Comparison of ENCODE assay signal across 11 mouse cellular contexts in the genomic region with DNA sequence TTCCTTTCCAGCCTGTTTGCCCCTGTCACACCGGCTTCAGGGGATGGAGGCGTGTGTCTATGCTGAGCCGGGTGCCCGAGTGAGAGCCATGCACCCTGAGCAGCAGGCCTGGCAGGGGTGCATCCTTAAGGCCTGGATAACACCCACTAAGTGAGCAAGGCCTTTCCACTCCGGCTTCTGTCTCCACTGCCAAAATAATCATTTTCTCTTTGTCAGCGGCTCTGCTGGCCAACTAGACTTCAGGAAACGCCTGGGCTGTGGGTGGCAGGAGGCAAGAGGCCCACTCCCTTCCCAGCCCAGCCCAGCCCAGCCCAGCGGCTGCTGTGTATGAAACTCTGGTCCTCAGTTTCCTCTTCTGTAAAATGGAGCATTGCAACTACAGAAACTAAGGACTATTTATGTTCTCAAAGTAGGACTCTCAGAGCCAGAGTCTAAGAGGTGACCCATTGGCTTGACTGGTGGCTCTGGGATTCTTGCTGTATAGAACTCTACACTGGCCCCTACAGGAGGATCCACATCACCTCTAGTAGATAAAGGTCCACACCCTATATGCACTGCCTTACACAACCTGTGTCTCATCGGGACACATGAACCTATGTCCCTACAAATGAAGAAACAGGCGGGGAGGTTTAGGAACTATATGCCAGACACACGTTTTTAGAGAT.
DNase-seq lines count a peak whose midpoint lies in the region; ATAC-seq lines count a peak whose summit lies in the region.
"Had no signal": no experiment of that assay in that cellular context is flagged by ENCODE, and none has a peak within 500 bp of the region (broad histone marks: within the 10 kb centered on the region; RNA-seq: fewer than 3 reads in every experiment).

No protein-coding gene starts in this region.

- intact Hi-C loops in heart, postnatal 14 days (cut with DNase I) = no loop called here

- no peaks in the 10 kb centered on the region for H3K9me3 ChIP-seq in heart, embryonic 11.5 days (replicated peaks; ENCODE audit: control insufficient read depth, low read length)
- H3K9me3 ChIP-seq in midbrain, embryonic 12.5 days = no peaks in the 10 kb centered on the region
- no peaks in the 10 kb centered on the region for H3K9me3 ChIP-seq in midbrain, embryonic 16.5 days (replicated peaks; ENCODE audit: control insufficient read depth, low read length, poor library complexity, severe bottlenecking)
- H3K9me3 ChIP-seq in hindbrain, embryonic 16.5 days (ENCODE audit: control insufficient read depth, low read length) = no peaks in the 10 kb centered on the region
- no peaks in the 10 kb centered on the region for H3K9me3 ChIP-seq in neural tube, embryonic 15.5 days (replicated peaks)
- H3K9me3 ChIP-seq: embryonic facial prominence, embryonic 15.5 days had no signal

- H3K36me3 ChIP-seq in heart, embryonic 11.5 days (ENCODE audit: control insufficient read depth, insufficient read depth, low read length) = peaks cover 7% of the 10 kb centered on the region
- peaks cover 59% of the 10 kb centered on the region for H3K36me3 ChIP-seq in midbrain, embryonic 12.5 days
- H3K36me3 ChIP-seq in midbrain, embryonic 16.5 days (ENCODE audit: control insufficient read depth, insufficient read depth, low read length) = no peaks in the 10 kb centered on the region
- H3K36me3 ChIP-seq in hindbrain, embryonic 16.5 days (ENCODE audit: control insufficient read depth, insufficient read depth, low read length) = peaks cover 6% of the 10 kb centered on the region; the same call in 1 of the 2 replicates
- H3K36me3 ChIP-seq in neural tube, embryonic 15.5 days = peaks cover 15% of the 10 kb centered on the region; the same call in 1 of the 2 replicates

- no peak overlapping the region for H3K4me3 ChIP-seq in heart, embryonic 11.5 days (ENCODE audit: low read depth, low read length)
- H3K4me3 ChIP-seq in midbrain, embryonic 12.5 days = no peak overlapping the region
- H3K4me3 ChIP-seq in midbrain, embryonic 16.5 days (ENCODE audit: low read depth, low read length) = no peak overlapping the region
- H3K4me3 ChIP-seq in hindbrain, embryonic 16.5 days (ENCODE audit: low read length) = no peak overlapping the region
- H3K4me3 ChIP-seq in neural tube, embryonic 15.5 days (replicated peaks) = no peak overlapping the region
- H3K4me3 ChIP-seq: embryonic facial prominence, embryonic 15.5 days had no signal

- WGBS in heart, embryonic 11.5 days (ENCODE audit: insufficient replicate concordance) = 50% methylated on average over 11 of the region's 11 CpGs
- WGBS in midbrain, embryonic 12.5 days = 83% methylated on average over 11 of the region's 11 CpGs
- 82% methylated on average over 11 of the region's 11 CpGs for WGBS in midbrain, embryonic 16.5 days
- 78% methylated on average over 11 of the region's 11 CpGs for WGBS in hindbrain, embryonic 16.5 days
- WGBS in neural tube, embryonic 15.5 days = 83% methylated on average over 11 of the region's 11 CpGs

- H3K9ac ChIP-seq in heart, embryonic 11.5 days (ENCODE audit: low read depth, low read length) = no peak overlapping the region
- no peak overlapping the region for H3K9ac ChIP-seq in midbrain, embryonic 12.5 days (replicated peaks)
- H3K9ac ChIP-seq in midbrain, embryonic 16.5 days (ENCODE audit: low read depth, low read length) = no peak overlapping the region
- no peak overlapping the region for H3K9ac ChIP-seq in hindbrain, embryonic 16.5 days (ENCODE audit: low read depth, low read length)
- no peak overlapping the region for H3K9ac ChIP-seq in neural tube, embryonic 15.5 days (replicated peaks)
- H3K9ac ChIP-seq: embryonic facial prominence, embryonic 15.5 days had no signal

- H3K27ac ChIP-seq in heart, embryonic 11.5 days (ENCODE audit: low read depth, low read length) = 0 out of 2 replicates have a peak overlapping the region, but pooled peaks have one; percentile 65
- peak overlapping the region; percentile 35 for H3K27ac ChIP-seq in midbrain, embryonic 12.5 days (replicated peaks)
- H3K27ac ChIP-seq in midbrain, embryonic 16.5 days (ENCODE audit: low read length) = no peak overlapping the region
- peak overlapping the region; percentile 6; the same call in 1 of the 2 replicates for H3K27ac ChIP-seq in hindbrain, embryonic 16.5 days (ENCODE audit: low read depth, low read length)
- H3K27ac ChIP-seq in neural tube, embryonic 15.5 days (replicated peaks) = peak overlapping the region; percentile 38; the same call in 1 of the 2 replicates

- H3K4me2 ChIP-seq in heart, embryonic 11.5 days = no peak overlapping the region
- no peak overlapping the region for H3K4me2 ChIP-seq in midbrain, embryonic 12.5 days (replicated peaks)
- H3K4me2 ChIP-seq in midbrain, embryonic 16.5 days (ENCODE audit: low read length) = no peak overlapping the region
- H3K4me2 ChIP-seq in hindbrain, embryonic 16.5 days (ENCODE audit: low read length) = no peak overlapping the region
- no peak overlapping the region for H3K4me2 ChIP-seq in neural tube, embryonic 15.5 days
- H3K4me2 ChIP-seq: embryonic facial prominence, embryonic 15.5 days had no signal

- 0 out of 2 replicates have a peak, but pooled peaks have one; percentile 33 for ATAC-seq in heart, embryonic 11.5 days (replicated peaks; ENCODE audit: insufficient number of reproducible peaks, low FRiP score, low TSS enrichment)
- ATAC-seq in midbrain, embryonic 12.5 days (ENCODE audit: low FRiP score, low read depth) = no peak
- ATAC-seq in midbrain, embryonic 16.5 days = no peak
- no peak for ATAC-seq in hindbrain, embryonic 16.5 days
- no peak for ATAC-seq in neural tube, embryonic 15.5 days (ENCODE audit: low FRiP score)

- no peaks in the 10 kb centered on the region for H3K27me3 ChIP-seq in heart, embryonic 11.5 days (ENCODE audit: control insufficient read depth, insufficient read depth, low read length)
- H3K27me3 ChIP-seq in midbrain, embryonic 12.5 days = no peaks in the 10 kb centered on the region
- H3K27me3 ChIP-seq in midbrain, embryonic 16.5 days (ENCODE audit: control insufficient read depth, insufficient read depth, low read depth, low read length) = no peaks in the 10 kb centered on the region
- no peaks in the 10 kb centered on the region for H3K27me3 ChIP-seq in hindbrain, embryonic 16.5 days (replicated peaks; ENCODE audit: control insufficient read depth, insufficient read depth, low read length)
- no peaks in the 10 kb centered on the region for H3K27me3 ChIP-seq in neural tube, embryonic 15.5 days (replicated peaks)
- H3K27me3 ChIP-seq: embryonic facial prominence, embryonic 15.5 days had no signal

- no peak for DNase-seq in heart, postnatal 14 days
- no peak for DNase-seq in Muller cell, postnatal 12 days (ENCODE audit: inconsistent ontology term)
- DNase-seq in cerebellum, adult 11 months = no peak
- DNase-seq: kidney, postnatal 4 days; thymus, postnatal 36 days had no signal

- peaks cover 63% of the 10 kb centered on the region for H3K4me1 ChIP-seq in heart, embryonic 11.5 days (ENCODE audit: control insufficient read depth, insufficient read depth, low read length)
- peaks cover 13% of the 10 kb centered on the region; the same call in 1 of the 2 replicates for H3K4me1 ChIP-seq in midbrain, embryonic 12.5 days
- peaks cover 10% of the 10 kb centered on the region for H3K4me1 ChIP-seq in midbrain, embryonic 16.5 days (ENCODE audit: control insufficient read depth, insufficient read depth, low read length)
- H3K4me1 ChIP-seq in hindbrain, embryonic 16.5 days (ENCODE audit: control insufficient read depth, insufficient read depth, low read depth, low read length) = peaks cover 11% of the 10 kb centered on the region
- peaks cover 47% of the 10 kb centered on the region for H3K4me1 ChIP-seq in neural tube, embryonic 15.5 days
